ENCODE assay signal across 8 mouse cellular contexts in genomic region chrX:135009471-135009815, GRCm38 (mm10). TPM values are rescaled to one million over a fixed set of nuclear protein-coding genes. Genes with fewer than 3 reads are reported as not detected.
DNase-seq lines count a peak whose midpoint lies in the region; ATAC-seq and TF ChIP-seq lines count a peak whose summit lies in the region.

No protein-coding gene starts in this region.

- H3K9ac ChIP-seq in heart, embryonic 12.5 days = no peak overlapping the region
- no peak overlapping the region for H3K9ac ChIP-seq in ES-Bruce4 (ENCODE audit: low read depth, poor library complexity, severe bottlenecking)
- H3K9ac ChIP-seq in forebrain, embryonic 15.5 days (replicated peaks) = peak overlapping the region; percentile 43
- H3K9ac ChIP-seq in liver, embryonic 16.5 days (ENCODE audit: low read depth, low read length) = peak overlapping the region; percentile 82

- peak overlapping the region; percentile 81 for H3K4me3 ChIP-seq in heart, embryonic 12.5 days
- peak overlapping the region; percentile 48 for H3K4me3 ChIP-seq in ES-Bruce4 (ENCODE audit: low read depth, low read length)
- peak overlapping the region; percentile 64 for H3K4me3 ChIP-seq in forebrain, embryonic 15.5 days
- H3K4me3 ChIP-seq in liver, embryonic 16.5 days (ENCODE audit: low read depth, low read length) = peak overlapping the region; percentile 73

- H3K36me3 ChIP-seq in heart, embryonic 12.5 days = no peaks in the 10 kb centered on the region
- no peaks in the 10 kb centered on the region for H3K36me3 ChIP-seq in ES-Bruce4 (ENCODE audit: control insufficient read depth, insufficient read depth, low read length, poor library complexity, severe bottlenecking)
- no peaks in the 10 kb centered on the region for H3K36me3 ChIP-seq in forebrain, embryonic 15.5 days
- no peaks in the 10 kb centered on the region for H3K36me3 ChIP-seq in liver, embryonic 16.5 days (ENCODE audit: control insufficient read depth, insufficient read depth)

- no peak overlapping the region for H3K27ac ChIP-seq in heart, embryonic 12.5 days (ENCODE audit: poor library complexity, severe bottlenecking)
- no peak overlapping the region for H3K27ac ChIP-seq in ES-Bruce4 (ENCODE audit: insufficient read depth, low read length)
- H3K27ac ChIP-seq in forebrain, embryonic 15.5 days (replicated peaks) = peak overlapping the region; percentile 95
- H3K27ac ChIP-seq in liver, embryonic 16.5 days (ENCODE audit: low read length) = peak overlapping the region; percentile 50; the same call in 1 of the 2 replicates

- H3K9me3 ChIP-seq in heart, embryonic 12.5 days (replicated peaks) = no peaks in the 10 kb centered on the region
- no peaks in the 10 kb centered on the region for H3K9me3 ChIP-seq in ES-Bruce4 (replicated peaks; ENCODE audit: control insufficient read depth, insufficient read depth, low read length, poor library complexity, severe bottlenecking)
- no peaks in the 10 kb centered on the region for H3K9me3 ChIP-seq in forebrain, embryonic 15.5 days
- no peaks in the 10 kb centered on the region for H3K9me3 ChIP-seq in liver, embryonic 16.5 days (replicated peaks; ENCODE audit: control insufficient read depth, low read length)

- WGBS in heart, embryonic 12.5 days = 31% methylated on average over 6 of the region's 6 CpGs
- WGBS in forebrain, embryonic 15.5 days = 32% methylated on average over 6 of the region's 6 CpGs
- 37% methylated on average over 6 of the region's 6 CpGs for WGBS in liver, embryonic 16.5 days (ENCODE audit: insufficient replicate concordance)

- TF ChIP-seq CTCF in ES-Bruce4 (IDR thresholded peaks at IDR 0.05; ENCODE audit: low read depth, low read length) = no peak

- peak overlapping the region; percentile 66 for H3K4me2 ChIP-seq in heart, embryonic 12.5 days
- peak overlapping the region; percentile 40 for H3K4me2 ChIP-seq in forebrain, embryonic 15.5 days (replicated peaks)
- peak overlapping the region; percentile 55 for H3K4me2 ChIP-seq in liver, embryonic 16.5 days (ENCODE audit: low read depth, low read length)

- TF ChIP-seq POLR2A in ES-Bruce4 (IDR thresholded peaks at IDR 0.05; ENCODE audit: insufficient read depth, low read length) = no peak

- H3K27me3 ChIP-seq in heart, embryonic 12.5 days (replicated peaks) = no peaks in the 10 kb centered on the region
- no peaks in the 10 kb centered on the region for H3K27me3 ChIP-seq in ES-Bruce4 (ENCODE audit: control insufficient read depth, insufficient read depth, low read length, poor library complexity, severe bottlenecking)
- no peaks in the 10 kb centered on the region for H3K27me3 ChIP-seq in forebrain, embryonic 15.5 days
- H3K27me3 ChIP-seq in liver, embryonic 16.5 days (ENCODE audit: control insufficient read depth, insufficient read depth, low read depth, low read length) = no peaks in the 10 kb centered on the region

- no peak; the same call in 1 of the 2 replicates for ATAC-seq in heart, embryonic 12.5 days (ENCODE audit: insufficient number of reproducible peaks, low FRiP score)
- ATAC-seq in forebrain, embryonic 15.5 days (replicated peaks) = no peak; the same call in none of the 2 replicates
- peak; percentile 10 for ATAC-seq in liver, embryonic 16.5 days (ENCODE audit: low read depth)

- H3K4me1 ChIP-seq in heart, embryonic 12.5 days (replicated peaks) = no peaks in the 10 kb centered on the region
- H3K4me1 ChIP-seq in ES-Bruce4 (ENCODE audit: control insufficient read depth, insufficient read depth, low read length) = no peaks in the 10 kb centered on the region
- H3K4me1 ChIP-seq in forebrain, embryonic 15.5 days = peaks cover 6% of the 10 kb centered on the region; the same call in 1 of the 2 replicates
- no peaks in the 10 kb centered on the region for H3K4me1 ChIP-seq in liver, embryonic 16.5 days (ENCODE audit: control insufficient read depth, low read depth, low read length)

- DNase-seq in heart, adult 18-20 months = no peak
- DNase-seq in adrenal gland, postnatal 10 days = no peak
- DNase-seq in adrenal gland, postnatal 14 days = no peak
- DNase-seq in urinary bladder, adult 18-20 months (ENCODE audit: low spot score in 2 of 2) = no peak

- TF ChIP-seq EP300 in ES-Bruce4 (IDR thresholded peaks at IDR 0.05; ENCODE audit: insufficient read depth, low read depth, low read length) = no peak

RNA-seq across cellular contexts. Expression of gene Zmat1, which starts 0.4 kb away (rescaled TPM):
- polyA plus RNA-seq in heart, embryonic 12.5 days (2016; fragmentation: Nextera tagmentation; extraction: Ambion mirVana) = 9.2 and 10.5 TPM in 2 replicates
- 10 to 100 TPM in 1 of 2 experiments, 1 to 10 TPM in 1; 5.0 to 10.3 TPM for total RNA-seq in heart, adult 18-20 months (2021)
- 1.0 and 1.6 TPM in 2 replicates for polyA plus RNA-seq in ES-Bruce4 (2011; ENCODE audit: insufficient read depth, insufficient read length, low read depth, missing spikeins)
- polyA plus RNA-seq in forebrain, embryonic 15.5 days (2015; fragmentation: Nextera tagmentation; extraction: Ambion mirVana) = 7.0 and 7.9 TPM in 2 replicates
- 1.5 and 1.7 TPM in 2 replicates for polyA plus RNA-seq in liver, embryonic 16.5 days (2015; fragmentation: Nextera tagmentation; extraction: Ambion mirVana)
- total RNA-seq in adrenal gland, postnatal 10 days (2021) = 1 to 10 TPM; 5.7 to 8.4 TPM
- 6.7 and 7.3 TPM in 2 replicates for total RNA-seq in adrenal gland, postnatal 14 days (2021)

RNA-seq across cellular contexts. Expression of gene Nxf2, which starts 44.9 kb away (rescaled TPM):
- 0.57 and 0.74 TPM in 2 replicates for polyA plus RNA-seq in heart, embryonic 12.5 days (2016; fragmentation: Nextera tagmentation; extraction: Ambion mirVana)
- total RNA-seq in heart, adult 18-20 months (2021) = not detected
- polyA plus RNA-seq in ES-Bruce4 (2011; ENCODE audit: insufficient read depth, insufficient read length, low read depth, missing spikeins) = 0.29 and 0.45 TPM in 2 replicates
- polyA plus RNA-seq in forebrain, embryonic 15.5 days (2015; fragmentation: Nextera tagmentation; extraction: Ambion mirVana) = 0.19 and 0.20 TPM in 2 replicates
- 0.18 and 0.26 TPM in 2 replicates for polyA plus RNA-seq in liver, embryonic 16.5 days (2015; fragmentation: Nextera tagmentation; extraction: Ambion mirVana)
- under 1 TPM; 0.15 to 0.18 TPM for total RNA-seq in adrenal gland, postnatal 10 days (2021)
- total RNA-seq in adrenal gland, postnatal 14 days (2021) = not detected in 2 replicates

Comparison
In these comparisons a context has a peak if more than half of its experiments do, and no peak if none do; other contexts are left out.
1. H3K27ac ChIP-seq: peak in forebrain, embryonic 15.5 days (single experiment) and liver, embryonic 16.5 days (single experiment); none in heart, embryonic 12.5 days (single experiment) and ES-Bruce4 (single experiment).
2. H3K9ac ChIP-seq: peak in forebrain, embryonic 15.5 days (single experiment) and liver, embryonic 16.5 days (single experiment); none in heart, embryonic 12.5 days (single experiment) and ES-Bruce4 (single experiment).
3. Peak in every context shown above with its lines, with median percentiles within 50 percentile points of each other: H3K4me2 ChIP-seq and H3K4me3 ChIP-seq.